ENCODE assay signal across 8 mouse cellular contexts in genomic region chr8:94861352-94861910, GRCm38 (mm10). TPM values are rescaled to one million over a fixed set of nuclear protein-coding genes. Genes with fewer than 3 reads are reported as not detected.
A peak's percentile ranks its signal among the peaks of the same experiment; 100 is the strongest.
DNase-seq lines count a peak whose midpoint lies in the region; ATAC-seq and TF ChIP-seq lines count a peak whose summit lies in the region.

No protein-coding gene starts in this region.

- no peak overlapping the region for H3K4me3 ChIP-seq in forebrain, embryonic 14.5 days (ENCODE audit: low read depth, low read length)
- no peak overlapping the region for H3K4me3 ChIP-seq in forebrain, embryonic 15.5 days
- no peak overlapping the region for H3K4me3 ChIP-seq in embryonic facial prominence, embryonic 11.5 days (ENCODE audit: low read depth, low read length)
- H3K4me3 ChIP-seq in kidney, postnatal 0 days (replicated peaks; ENCODE audit: low read depth, low read length) = no peak overlapping the region

- H3K27me3 ChIP-seq in forebrain, embryonic 14.5 days (replicated peaks; ENCODE audit: control insufficient read depth, insufficient read depth, low read length) = no peaks in the 10 kb centered on the region
- no peaks in the 10 kb centered on the region for H3K27me3 ChIP-seq in forebrain, embryonic 15.5 days
- H3K27me3 ChIP-seq in embryonic facial prominence, embryonic 11.5 days (ENCODE audit: control insufficient read depth, insufficient read depth, low read length) = no peaks in the 10 kb centered on the region
- H3K27me3 ChIP-seq in kidney, postnatal 0 days (ENCODE audit: insufficient read depth, low read length) = no peaks in the 10 kb centered on the region

- no peak for ATAC-seq in forebrain, embryonic 14.5 days
- no peak for ATAC-seq in forebrain, embryonic 15.5 days (replicated peaks)
- ATAC-seq in embryonic facial prominence, embryonic 11.5 days (replicated peaks; ENCODE audit: insufficient number of reproducible peaks, low FRiP score, low TSS enrichment, low read depth) = no peak
- peak; percentile 59 for ATAC-seq in kidney, postnatal 0 days (replicated peaks; ENCODE audit: low FRiP score, low read depth)
- ATAC-seq in megakaryocyte progenitor cell, adult 5-6 weeks (replicated peaks; ENCODE audit: poor library complexity) = peak; percentile 72

- H3K4me1 ChIP-seq in forebrain, embryonic 14.5 days (ENCODE audit: control insufficient read depth, insufficient read depth, low read length) = no peaks in the 10 kb centered on the region
- H3K4me1 ChIP-seq in forebrain, embryonic 15.5 days = peaks cover 18% of the 10 kb centered on the region
- no peaks in the 10 kb centered on the region for H3K4me1 ChIP-seq in embryonic facial prominence, embryonic 11.5 days (ENCODE audit: control insufficient read depth, insufficient read depth, low read length)
- peaks cover 6% of the 10 kb centered on the region; the same call in 1 of the 2 replicates for H3K4me1 ChIP-seq in kidney, postnatal 0 days (replicated peaks; ENCODE audit: insufficient read depth, low read length)

- WGBS in forebrain, embryonic 14.5 days = 76% methylated on average over 8 of the region's 8 CpGs
- 81% methylated on average over 8 of the region's 8 CpGs for WGBS in forebrain, embryonic 15.5 days
- 74% methylated on average over 8 of the region's 8 CpGs for WGBS in embryonic facial prominence, embryonic 11.5 days
- WGBS in kidney, postnatal 0 days = 71% methylated on average over 8 of the region's 8 CpGs

- H3K9me3 ChIP-seq in forebrain, embryonic 14.5 days (replicated peaks; ENCODE audit: control insufficient read depth, low read length) = no peaks in the 10 kb centered on the region
- no peaks in the 10 kb centered on the region for H3K9me3 ChIP-seq in forebrain, embryonic 15.5 days
- H3K9me3 ChIP-seq in embryonic facial prominence, embryonic 11.5 days (replicated peaks; ENCODE audit: control insufficient read depth, low read length) = no peaks in the 10 kb centered on the region
- H3K9me3 ChIP-seq in kidney, postnatal 0 days (replicated peaks; ENCODE audit: low read length) = no peaks in the 10 kb centered on the region

- peak; percentile 66 for DNase-seq in forebrain, embryonic 14.5 days (ENCODE audit: low spot score)
- peak; percentile 79 for DNase-seq in 3T3-L1 (ENCODE audit: low read depth, low spot score)
- DNase-seq in ZHBTc4 (ENCODE audit: low read depth, low spot score) = peak; percentile 76
- peak; percentile 78 for DNase-seq in embryonic facial prominence, embryonic 11.5 days (ENCODE audit: low spot score)
- DNase-seq in kidney, postnatal 0 days (ENCODE audit: low spot score) = peak; percentile 87
- peak; percentile 33 to 70 for DNase-seq in thymus, postnatal 10 days (ENCODE audit: low spot score in 2 of 2)

- peaks cover 62% of the 10 kb centered on the region for H3K36me3 ChIP-seq in forebrain, embryonic 14.5 days (ENCODE audit: control insufficient read depth, insufficient read depth, low read length)
- H3K36me3 ChIP-seq in forebrain, embryonic 15.5 days = peaks cover 55% of the 10 kb centered on the region
- peaks cover 6% of the 10 kb centered on the region for H3K36me3 ChIP-seq in embryonic facial prominence, embryonic 11.5 days (replicated peaks; ENCODE audit: control insufficient read depth, insufficient read depth, low read depth, low read length)
- peaks cover 30% of the 10 kb centered on the region for H3K36me3 ChIP-seq in kidney, postnatal 0 days (ENCODE audit: insufficient read depth, low read length)

- H3K4me2 ChIP-seq in forebrain, embryonic 14.5 days (ENCODE audit: low read length) = no peak overlapping the region
- H3K4me2 ChIP-seq in forebrain, embryonic 15.5 days (replicated peaks) = no peak overlapping the region
- H3K4me2 ChIP-seq in embryonic facial prominence, embryonic 11.5 days (ENCODE audit: low read depth, low read length) = no peak overlapping the region
- no peak overlapping the region for H3K4me2 ChIP-seq in kidney, postnatal 0 days (ENCODE audit: low read length)

- no peak overlapping the region for H3K27ac ChIP-seq in forebrain, embryonic 14.5 days (ENCODE audit: low read depth, low read length)
- no peak overlapping the region for H3K27ac ChIP-seq in forebrain, embryonic 15.5 days (replicated peaks)
- H3K27ac ChIP-seq in embryonic facial prominence, embryonic 11.5 days (replicated peaks; ENCODE audit: low read depth, low read length) = no peak overlapping the region
- H3K27ac ChIP-seq in kidney, postnatal 0 days = no peak overlapping the region

- TF ChIP-seq CTCF in kidney, postnatal 0 days (IDR thresholded peaks at IDR 0.05; ENCODE audit: low read depth) = peak; percentile 89

- H3K9ac ChIP-seq in forebrain, embryonic 14.5 days (ENCODE audit: low read length) = no peak overlapping the region
- no peak overlapping the region for H3K9ac ChIP-seq in forebrain, embryonic 15.5 days (replicated peaks)
- no peak overlapping the region for H3K9ac ChIP-seq in embryonic facial prominence, embryonic 11.5 days (replicated peaks; ENCODE audit: low read length)
- no peak overlapping the region for H3K9ac ChIP-seq in kidney, postnatal 0 days (ENCODE audit: low read depth, low read length)

RNA-seq across cellular contexts. Expression of gene Polr2c, which starts 4.2 kb away (rescaled TPM):
- 163 and 174 TPM in 2 replicates for polyA plus RNA-seq in forebrain, embryonic 14.5 days (2014; fragmentation: Nextera tagmentation; extraction: Ambion mirVana)
- 150 and 153 TPM in 2 replicates for polyA plus RNA-seq in forebrain, embryonic 15.5 days (2015; fragmentation: Nextera tagmentation; extraction: Ambion mirVana)
- polyA plus RNA-seq in embryonic facial prominence, embryonic 11.5 days (2014; fragmentation: Nextera tagmentation; extraction: Ambion mirVana) = 169 and 173 TPM in 2 replicates
- 129 and 132 TPM in 2 replicates for polyA plus RNA-seq in kidney, postnatal 0 days (2015; fragmentation: Nextera tagmentation; extraction: Ambion mirVana)
- 64.3 and 66.4 TPM in 2 replicates for total RNA-seq in megakaryocyte progenitor cell, adult 5-6 weeks (2015)
- 55.2 and 65.0 TPM in 2 replicates for total RNA-seq in megakaryocyte progenitor cell, adult 5-6 weeks (2017)

RNA-seq across cellular contexts. Expression of gene Dok4, which starts 14.7 kb away (rescaled TPM):
- polyA plus RNA-seq in forebrain, embryonic 14.5 days (2014; fragmentation: Nextera tagmentation; extraction: Ambion mirVana) = 42.6 and 54.7 TPM in 2 replicates
- polyA plus RNA-seq in forebrain, embryonic 15.5 days (2015; fragmentation: Nextera tagmentation; extraction: Ambion mirVana) = 63.6 and 69.2 TPM in 2 replicates
- 11.6 and 11.9 TPM in 2 replicates for polyA plus RNA-seq in embryonic facial prominence, embryonic 11.5 days (2014; fragmentation: Nextera tagmentation; extraction: Ambion mirVana)
- 25.2 TPM in 2 replicates for polyA plus RNA-seq in kidney, postnatal 0 days (2015; fragmentation: Nextera tagmentation; extraction: Ambion mirVana)
- 0.49 TPM in 1 of 2 replicates, not detected in the other for total RNA-seq in megakaryocyte progenitor cell, adult 5-6 weeks (2015)
- total RNA-seq in megakaryocyte progenitor cell, adult 5-6 weeks (2017) = 0.14 and 0.37 TPM in 2 replicates

RNA-seq across cellular contexts. Expression of gene Ciapin1, which starts 23.3 kb away (rescaled TPM):
- 124 and 147 TPM in 2 replicates for polyA plus RNA-seq in forebrain, embryonic 14.5 days (2014; fragmentation: Nextera tagmentation; extraction: Ambion mirVana)
- polyA plus RNA-seq in forebrain, embryonic 15.5 days (2015; fragmentation: Nextera tagmentation; extraction: Ambion mirVana) = 144 and 145 TPM in 2 replicates
- 123 and 139 TPM in 2 replicates for polyA plus RNA-seq in embryonic facial prominence, embryonic 11.5 days (2014; fragmentation: Nextera tagmentation; extraction: Ambion mirVana)
- 112 and 129 TPM in 2 replicates for polyA plus RNA-seq in kidney, postnatal 0 days (2015; fragmentation: Nextera tagmentation; extraction: Ambion mirVana)
- 29.3 and 34.5 TPM in 2 replicates for total RNA-seq in megakaryocyte progenitor cell, adult 5-6 weeks (2015)
- 49.1 and 58.0 TPM in 2 replicates for total RNA-seq in megakaryocyte progenitor cell, adult 5-6 weeks (2017)

RNA-seq across cellular contexts. Expression of gene Coq9, which starts 23.3 kb away (rescaled TPM):
- 63.1 TPM in 2 replicates for polyA plus RNA-seq in forebrain, embryonic 14.5 days (2014; fragmentation: Nextera tagmentation; extraction: Ambion mirVana)
- polyA plus RNA-seq in forebrain, embryonic 15.5 days (2015; fragmentation: Nextera tagmentation; extraction: Ambion mirVana) = 57.2 and 59.6 TPM in 2 replicates
- polyA plus RNA-seq in embryonic facial prominence, embryonic 11.5 days (2014; fragmentation: Nextera tagmentation; extraction: Ambion mirVana) = 51.9 and 52.8 TPM in 2 replicates
- 101 and 108 TPM in 2 replicates for polyA plus RNA-seq in kidney, postnatal 0 days (2015; fragmentation: Nextera tagmentation; extraction: Ambion mirVana)
- 30.4 and 36.1 TPM in 2 replicates for total RNA-seq in megakaryocyte progenitor cell, adult 5-6 weeks (2015)
- total RNA-seq in megakaryocyte progenitor cell, adult 5-6 weeks (2017) = 54.2 and 57.8 TPM in 2 replicates

RNA-seq across cellular contexts. Expression of gene Ccl17, which starts 51.2 kb away (rescaled TPM):
- 0.63 TPM in 1 of 2 replicates, not detected in the other for polyA plus RNA-seq in forebrain, embryonic 14.5 days (2014; fragmentation: Nextera tagmentation; extraction: Ambion mirVana)
- polyA plus RNA-seq in forebrain, embryonic 15.5 days (2015; fragmentation: Nextera tagmentation; extraction: Ambion mirVana) = 0.82 and 0.87 TPM in 2 replicates
- not detected in 2 replicates for polyA plus RNA-seq in embryonic facial prominence, embryonic 11.5 days (2014; fragmentation: Nextera tagmentation; extraction: Ambion mirVana)
- 0.69 and 1.2 TPM in 2 replicates for polyA plus RNA-seq in kidney, postnatal 0 days (2015; fragmentation: Nextera tagmentation; extraction: Ambion mirVana)
- 0.34 and 1.5 TPM in 2 replicates for total RNA-seq in megakaryocyte progenitor cell, adult 5-6 weeks (2015)
- total RNA-seq in megakaryocyte progenitor cell, adult 5-6 weeks (2017) = not detected in 2 replicates

Comparison
In these comparisons a context has a peak if more than half of its experiments do, and no peak if none do; other contexts are left out.
1. ATAC-seq: peak in kidney, postnatal 0 days (single experiment) and megakaryocyte progenitor cell, adult 5-6 weeks (single experiment); none in forebrain, embryonic 14.5 days (single experiment), forebrain, embryonic 15.5 days (single experiment) and embryonic facial prominence, embryonic 11.5 days (single experiment).
2. Peak in every context shown above with its lines, with median percentiles within 50 percentile points of each other: DNase-seq.